Comparison of ENCODE assay signal across 8 mouse cellular contexts in the genomic region with DNA sequence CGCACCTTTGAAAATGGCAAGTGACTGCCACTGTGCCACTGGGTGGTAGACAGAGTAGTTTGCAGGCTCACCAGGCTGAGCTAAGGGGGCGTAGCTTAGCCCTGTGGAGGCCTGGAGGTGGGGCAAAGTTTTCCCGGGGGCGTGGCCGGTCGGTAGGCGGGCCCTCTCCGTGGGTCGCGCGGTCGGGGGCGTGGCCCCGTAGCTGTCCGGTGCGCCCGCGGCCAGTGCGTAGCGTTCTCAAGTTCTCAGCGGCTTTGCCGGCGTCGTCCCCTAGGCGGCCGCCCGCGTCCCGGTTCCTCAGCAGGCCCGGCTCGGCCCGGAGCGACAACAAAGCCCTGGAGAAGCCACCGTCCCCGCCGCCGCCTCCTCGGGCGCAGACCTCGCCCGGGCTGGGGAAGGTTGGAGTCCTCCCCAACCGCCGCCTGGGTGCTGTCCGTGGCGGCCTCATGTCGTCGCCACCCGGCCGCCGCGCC. TPM values are rescaled to one million over a fixed set of nuclear protein-coding genes. Genes with fewer than 3 reads are reported as not detected.
A peak's percentile ranks its signal among the peaks of the same experiment; 100 is the strongest.
DNase-seq lines count a peak whose midpoint lies in the region; ATAC-seq and TF ChIP-seq lines count a peak whose summit lies in the region.

A gene (plus strand): TSS at position 191 of the 473 bp plus-strand sequence.

- ATAC-seq in forebrain, embryonic 12.5 days (ENCODE audit: low FRiP score), result peak; percentile 90
- ATAC-seq in heart, postnatal 0 days (ENCODE audit: insufficient read depth, low read depth), result peak; percentile 93
- peak; percentile 83 for ATAC-seq in liver, embryonic 16.5 days (ENCODE audit: low read depth)
- ATAC-seq in neural tube, embryonic 13.5 days (ENCODE audit: low read depth), result peak; percentile 93

- TF ChIP-seq POLR2A in CH12.LX (IDR thresholded peaks at IDR 0.05; ENCODE audit: low read depth, low read length), result no peak
- TF ChIP-seq POLR2A in testis, adult 2 months (IDR thresholded peaks at IDR 0.05; ENCODE audit: control insufficient read depth, low read depth, low read length), result peak; percentile 82

- TF ChIP-seq RAD21 in CH12.LX (IDR thresholded peaks at IDR 0.05; ENCODE audit: low read depth, low read length), result no peak

- in situ Hi-C loops in CH12.LX (cut with MboI; ENCODE audit: low pct_ligation_motif_present, low pct_unique_long_range_greater_than_20kb, low sequenced_read_pairs), result no loop called here

- H3K27ac ChIP-seq in CH12.LX (ENCODE audit: insufficient read depth, low read depth), result peak within 1 kb of the TSS; percentile 55
- peak within 1 kb of the TSS; percentile 78 for H3K27ac ChIP-seq in forebrain, embryonic 12.5 days
- peak within 1 kb of the TSS; percentile 96 for H3K27ac ChIP-seq in heart, postnatal 0 days (ENCODE audit: low read depth)
- peak within 1 kb of the TSS; percentile 80 for H3K27ac ChIP-seq in liver, embryonic 16.5 days (ENCODE audit: low read length)
- peak within 1 kb of the TSS; percentile 87 for H3K27ac ChIP-seq in neural tube, embryonic 13.5 days (replicated peaks)
- H3K27ac ChIP-seq in testis, adult 2 months (ENCODE audit: control insufficient read depth, insufficient read depth, low read depth, low read length), result peak within 1 kb of the TSS; percentile 88

- H3K79me2 ChIP-seq in CH12.LX (replicated peaks; ENCODE audit: control insufficient read depth, extremely low read depth, insufficient read depth, poor library complexity, severe bottlenecking), result no peaks in the 10 kb centered on the region

- dilution Hi-C loops in CH12.LX (cut with MboI; ENCODE audit: extremely low pct_ligation_motif_present, extremely low pct_unique_long_range_greater_than_20kb, low sequenced_read_pairs), result no loop called here

- under 1% methylated on average over 50 of the region's 51 CpGs for WGBS in forebrain, embryonic 12.5 days
- under 1% methylated on average over 46 of the region's 51 CpGs for WGBS in heart, postnatal 0 days
- WGBS in liver, embryonic 16.5 days (ENCODE audit: insufficient replicate concordance), result under 1% methylated on average over 48 of the region's 51 CpGs
- WGBS in neural tube, embryonic 13.5 days, result under 1% methylated on average over 50 of the region's 51 CpGs

- DNase-seq in CH12.LX (ENCODE audit: extremely low read depth), result peak; percentile 85
- DNase-seq in c-Kit-positive CD71-positive TER-119-negative erythroid progenitor cells, embryonic 14.5 days (ENCODE audit: low read depth), result peak; percentile 72
- DNase-seq in heart, postnatal 0 days (ENCODE audit: low spot score), result peak; percentile 91
- peak; percentile 97 to 98 for DNase-seq in kidney, postnatal 4 days

- TF ChIP-seq EP300 in CH12.LX (IDR thresholded peaks at IDR 0.05; ENCODE audit: low read length), result no peak
- no peak for TF ChIP-seq EP300 in heart, postnatal 0 days (IDR thresholded peaks at IDR 0.05; ENCODE audit: low read depth)

- no peaks in the 10 kb centered on the region for H3K36me3 ChIP-seq in CH12.LX (replicated peaks in 1 of 2; ENCODE audit: control insufficient read depth in 1 of 2, insufficient read depth in 1 of 2, low read length in 1 of 2)
- no peaks in the 10 kb centered on the region for H3K36me3 ChIP-seq in forebrain, embryonic 12.5 days (replicated peaks)
- no peaks in the 10 kb centered on the region for H3K36me3 ChIP-seq in heart, postnatal 0 days (replicated peaks; ENCODE audit: control insufficient read depth, insufficient read depth, low read length)
- H3K36me3 ChIP-seq in liver, embryonic 16.5 days (ENCODE audit: control insufficient read depth, insufficient read depth), result no peaks in the 10 kb centered on the region
- no peaks in the 10 kb centered on the region for H3K36me3 ChIP-seq in neural tube, embryonic 13.5 days
- H3K36me3 ChIP-seq in testis, adult 2 months (ENCODE audit: control insufficient read depth, insufficient read depth, low read length), result no peaks in the 10 kb centered on the region; the same call in 1 of the 2 replicates

- peaks cover 3% of the 10 kb centered on the region for H3K27me3 ChIP-seq in CH12.LX (replicated peaks)
- 0 out of 2 replicates have a peak, but pooled peaks cover 4% of the 10 kb centered on the region for H3K27me3 ChIP-seq in forebrain, embryonic 12.5 days
- no peaks in the 10 kb centered on the region for H3K27me3 ChIP-seq in heart, postnatal 0 days (ENCODE audit: control insufficient read depth, insufficient read depth, low read length)
- H3K27me3 ChIP-seq in liver, embryonic 16.5 days (ENCODE audit: control insufficient read depth, insufficient read depth, low read depth, low read length), result no peaks in the 10 kb centered on the region
- H3K27me3 ChIP-seq in neural tube, embryonic 13.5 days, result no peaks in the 10 kb centered on the region
- no peaks in the 10 kb centered on the region for H3K27me3 ChIP-seq in testis, adult 2 months (ENCODE audit: control insufficient read depth, insufficient read depth, low read length)

- H3K4me2 ChIP-seq in CH12.LX (ENCODE audit: insufficient read depth, low read depth, poor library complexity, severe bottlenecking), result peak within 1 kb of the TSS; percentile 85
- peak within 1 kb of the TSS; percentile 66 for H3K4me2 ChIP-seq in forebrain, embryonic 12.5 days
- peak within 1 kb of the TSS; percentile 84 for H3K4me2 ChIP-seq in heart, postnatal 0 days (ENCODE audit: low read depth, low read length)
- peak within 1 kb of the TSS; percentile 95 for H3K4me2 ChIP-seq in liver, embryonic 16.5 days (ENCODE audit: low read depth, low read length)
- H3K4me2 ChIP-seq in neural tube, embryonic 13.5 days, result peak within 1 kb of the TSS; percentile 76

- peak within 1 kb of the TSS; percentile 25 to 60 (median 58) for H3K4me3 ChIP-seq in CH12.LX (replicated peaks in 1 of 3; ENCODE audit: low read depth in 2 of 3, low read length in 2 of 3, poor library complexity in 1 of 3)
- peak within 1 kb of the TSS; percentile 51 for H3K4me3 ChIP-seq in forebrain, embryonic 12.5 days (replicated peaks)
- H3K4me3 ChIP-seq in heart, postnatal 0 days (ENCODE audit: low read depth, low read length), result peak within 1 kb of the TSS; percentile 68
- H3K4me3 ChIP-seq in liver, embryonic 16.5 days (ENCODE audit: low read depth, low read length), result peak within 1 kb of the TSS; percentile 66
- peak within 1 kb of the TSS; percentile 74 for H3K4me3 ChIP-seq in neural tube, embryonic 13.5 days
- peak within 1 kb of the TSS; percentile 91 for H3K4me3 ChIP-seq in testis, adult 2 months (ENCODE audit: control insufficient read depth, low read depth, low read length)

- H3K9me3 ChIP-seq in CH12.LX (replicated peaks; ENCODE audit: low read length), result no peaks in the 10 kb centered on the region
- H3K9me3 ChIP-seq in forebrain, embryonic 12.5 days, result no peaks in the 10 kb centered on the region
- no peaks in the 10 kb centered on the region for H3K9me3 ChIP-seq in heart, postnatal 0 days (replicated peaks; ENCODE audit: control insufficient read depth, low read length)
- no peaks in the 10 kb centered on the region for H3K9me3 ChIP-seq in liver, embryonic 16.5 days (replicated peaks; ENCODE audit: control insufficient read depth, low read length)
- no peaks in the 10 kb centered on the region for H3K9me3 ChIP-seq in neural tube, embryonic 13.5 days

- H3K4me1 ChIP-seq in CH12.LX (ENCODE audit: control insufficient read depth in 1 of 2, insufficient read depth in 2 of 2), result peaks cover 0 to 10% of the 10 kb centered on the region in 2 experiments; a peak in 3 of 4 replicates
- peaks cover 4% of the 10 kb centered on the region; the same call in 1 of the 2 replicates for H3K4me1 ChIP-seq in forebrain, embryonic 12.5 days
- H3K4me1 ChIP-seq in heart, postnatal 0 days (ENCODE audit: control insufficient read depth, insufficient read depth), result peaks cover 4% of the 10 kb centered on the region; the same call in 1 of the 2 replicates
- H3K4me1 ChIP-seq in liver, embryonic 16.5 days (ENCODE audit: control insufficient read depth, low read depth, low read length), result peaks cover 12% of the 10 kb centered on the region
- H3K4me1 ChIP-seq in neural tube, embryonic 13.5 days (replicated peaks), result peaks cover 8% of the 10 kb centered on the region; the same call in 1 of the 2 replicates
- peaks cover 15% of the 10 kb centered on the region for H3K4me1 ChIP-seq in testis, adult 2 months (ENCODE audit: control insufficient read depth, insufficient read depth, low read length)

- peak within 1 kb of the TSS; percentile 14 for H3K9ac ChIP-seq in CH12.LX (ENCODE audit: insufficient read depth, low read depth)
- H3K9ac ChIP-seq in forebrain, embryonic 12.5 days, result peak within 1 kb of the TSS; percentile 51
- H3K9ac ChIP-seq in heart, postnatal 0 days (replicated peaks; ENCODE audit: low read depth, low read length), result peak within 1 kb of the TSS; percentile 56
- peak within 1 kb of the TSS; percentile 59 for H3K9ac ChIP-seq in liver, embryonic 16.5 days (ENCODE audit: low read depth, low read length)
- peak within 1 kb of the TSS; percentile 75 for H3K9ac ChIP-seq in neural tube, embryonic 13.5 days

- TF ChIP-seq CTCF in CH12.LX (conservative IDR thresholded peaks at IDR 0.05 in 1 of 2, IDR thresholded peaks at IDR 0.05 in 1 of 2; ENCODE audit: low read depth in 2 of 2, low read length in 2 of 2), result peak in 1 of 2 experiments; percentile 15; a peak in 2 of 4 replicates
- TF ChIP-seq CTCF in heart, postnatal 0 days (IDR thresholded peaks at IDR 0.05; ENCODE audit: low read depth), result 0 out of 2 replicates have a peak, but pooled peaks have one; percentile 31
- no peak; the same call in 1 of the 2 replicates for TF ChIP-seq CTCF in testis, adult 2 months (IDR thresholded peaks at IDR 0.05; ENCODE audit: control insufficient read depth, insufficient read depth, insufficient replicate concordance, low read depth, low read length)

TF ChIP-seq in CH12.LX, 34 proteins besides CTCF, POLR2A, EP300 and RAD21:
- TF ChIP-seq NRF1 (IDR thresholded peaks at IDR 0.05; ENCODE audit: low read depth, low read length) (peak; percentile 13; the same call in 1 of the 2 replicates), ETS1 (conservative IDR thresholded peaks at IDR 0.05; ENCODE audit: low read depth, low read length) (no peak), NELFE (IDR thresholded peaks at IDR 0.05; ENCODE audit: low read depth, low read length) (peak; percentile 30; the same call in 1 of the 2 replicates)

RNA-seq across cellular contexts. Expression of the gene that starts here (rescaled TPM):
- total RNA-seq in CH12.LX (2012; rRNA removed) (6.1 and 6.7 TPM in 2 replicates), CH12.LX (2014; rRNA removed) (7.9 and 8.6 TPM in 2 replicates)
- polyA plus RNA-seq in CH12.LX (2012; ENCODE audit: insufficient read length, low read depth), result 8.0 TPM in 2 replicates
- polyA plus RNA-seq in forebrain, embryonic 12.5 days (2016; fragmentation: Nextera tagmentation; extraction: Ambion mirVana), result 9.1 and 10.2 TPM in 2 replicates
- 16.8 and 20.1 TPM in 2 replicates for total RNA-seq in heart, postnatal 0 days (2014; rRNA removed; ENCODE audit: low replicate concordance)
- 23.3 and 28.2 TPM in 2 replicates for polyA plus RNA-seq in heart, postnatal 0 days (2015; fragmentation: Nextera tagmentation; extraction: Ambion mirVana)
- 1.9 and 2.2 TPM in 2 replicates for polyA plus RNA-seq in liver, embryonic 16.5 days (2015; fragmentation: Nextera tagmentation; extraction: Ambion mirVana)
- 10.1 and 10.6 TPM in 2 replicates for polyA plus RNA-seq in neural tube, embryonic 13.5 days (2015; fragmentation: Nextera tagmentation; extraction: Ambion mirVana)
- 199 and 208 TPM in 2 replicates for polyA plus RNA-seq in testis, adult 2 months (2012; rRNA removed)

Comparison
In these comparisons a context has a peak if more than half of its experiments do, and no peak if none do; other contexts are left out.
1. Peak in every context shown above with its lines: DNase-seq, ATAC-seq, H3K4me3 ChIP-seq and H3K27ac ChIP-seq.
2. H3K9ac ChIP-seq: peak in every context shown above with its lines; median percentile 75 in neural tube, embryonic 13.5 days; 59 in liver, embryonic 16.5 days; 56 in heart, postnatal 0 days; 51 in forebrain, embryonic 12.5 days; 14 in CH12.LX.